Mouse (Mus musculus): ENCODE measurements around the gene Ntn4.
"Not testable (repeated sequence)": the region's sequence is repeated elsewhere in the genome, so short reads cannot be mapped to it uniquely, and the experiment has no call there.

Gene Ntn4

DNA sequence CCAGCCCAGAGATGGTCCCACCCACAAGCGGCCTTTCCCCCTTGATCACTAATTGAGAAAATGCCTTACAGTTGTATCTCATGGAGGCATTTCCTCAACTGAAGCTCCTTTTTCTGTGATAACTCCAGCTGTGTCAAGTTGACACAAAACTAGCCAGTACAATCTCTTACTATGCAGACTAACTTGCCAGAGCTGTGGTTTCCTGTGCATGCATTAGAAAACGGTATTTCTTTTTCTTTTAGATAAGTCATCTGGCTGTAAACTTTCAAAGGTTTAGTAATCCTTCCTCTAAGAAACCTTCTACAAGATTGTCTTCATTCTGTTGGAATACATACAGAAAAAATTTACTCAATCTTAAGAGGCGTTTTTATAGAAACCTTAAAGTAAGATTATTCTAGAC lies 44.9 kb downstream of the Ntn4 start:
- not testable (repeated sequence) for DNase-seq

DNA sequence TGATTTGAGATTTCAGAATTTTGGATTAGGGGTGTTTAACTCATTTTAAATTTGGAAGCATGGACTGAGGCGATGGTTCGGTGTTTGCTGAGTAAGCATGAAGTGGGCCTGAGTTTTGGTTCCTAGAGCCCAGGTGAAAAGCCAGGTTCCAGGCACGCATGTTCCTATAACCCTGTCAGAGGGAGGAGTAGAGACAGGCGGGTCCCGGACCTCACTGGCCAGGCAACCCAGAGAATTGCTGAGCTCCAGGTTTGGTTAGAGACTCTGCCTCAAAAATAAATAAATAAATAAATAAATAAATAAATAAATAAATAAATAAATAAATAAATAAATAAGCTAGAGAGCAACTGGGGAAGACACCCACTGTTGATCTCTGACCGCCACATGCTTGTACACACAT lies 46.1 kb downstream of the Ntn4 start:
- DNase-seq = no peak

DNA sequence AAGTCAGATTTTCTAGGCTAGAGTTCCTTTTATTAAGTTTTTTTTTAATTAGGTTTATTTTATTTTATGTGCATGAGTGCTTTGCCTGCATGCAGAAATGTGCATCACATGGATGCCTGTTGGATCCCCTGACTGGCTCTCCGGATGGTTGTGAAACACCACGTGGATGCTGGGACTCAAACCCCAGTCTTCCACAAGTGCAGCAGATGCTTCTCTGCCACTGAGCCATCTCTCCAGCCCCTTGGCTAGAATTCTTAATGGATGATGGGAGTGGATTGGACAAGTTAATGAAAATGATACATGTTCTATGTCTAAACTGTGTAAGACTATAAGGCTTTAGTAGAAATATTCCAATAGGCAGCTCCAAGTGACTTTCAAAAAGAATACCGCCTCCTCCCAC lies 47.3 kb downstream of the Ntn4 start:
- no peak for DNase-seq

DNA sequence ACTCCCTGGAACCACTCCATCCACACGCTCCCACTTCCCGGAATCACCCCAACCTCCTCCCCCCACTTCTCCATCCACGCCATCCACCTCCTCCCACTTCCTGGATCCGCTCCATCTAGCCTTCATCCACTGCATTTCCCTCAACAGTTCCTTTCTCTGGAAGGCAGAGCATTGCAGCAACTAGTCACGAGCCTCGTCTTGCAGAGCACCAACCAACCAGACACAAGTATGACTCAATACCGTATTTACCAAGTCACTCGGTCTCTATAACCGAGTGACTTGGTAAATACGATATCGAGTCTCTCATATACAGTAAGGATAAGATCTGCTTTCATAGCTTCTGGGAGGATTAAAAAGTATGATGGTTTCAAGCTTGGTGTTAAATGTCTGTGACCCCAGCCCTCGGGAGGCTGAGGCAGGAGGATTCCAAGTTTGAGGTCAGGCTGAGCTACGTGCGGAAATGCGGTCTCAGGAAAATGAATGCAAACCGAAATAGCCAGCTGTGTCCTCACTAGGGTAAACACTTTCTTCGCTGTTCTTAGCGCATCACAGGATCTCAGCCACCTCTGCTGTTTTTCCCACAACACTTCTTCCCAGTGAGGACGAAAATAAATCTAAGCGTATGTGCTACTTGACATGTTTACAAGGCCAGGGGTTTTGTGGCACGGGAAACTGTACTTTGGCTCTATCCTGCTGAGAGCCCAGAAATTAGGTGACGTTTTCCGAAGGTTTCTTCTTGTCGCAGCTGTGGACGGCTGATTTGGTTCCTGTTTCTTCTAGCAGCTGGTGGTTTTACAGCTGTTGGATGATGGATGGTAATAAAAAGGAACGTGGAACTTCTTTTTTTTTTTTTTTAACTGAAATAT lies 48.1 kb downstream of the Ntn4 start:
- DNase-seq = no peak

DNA sequence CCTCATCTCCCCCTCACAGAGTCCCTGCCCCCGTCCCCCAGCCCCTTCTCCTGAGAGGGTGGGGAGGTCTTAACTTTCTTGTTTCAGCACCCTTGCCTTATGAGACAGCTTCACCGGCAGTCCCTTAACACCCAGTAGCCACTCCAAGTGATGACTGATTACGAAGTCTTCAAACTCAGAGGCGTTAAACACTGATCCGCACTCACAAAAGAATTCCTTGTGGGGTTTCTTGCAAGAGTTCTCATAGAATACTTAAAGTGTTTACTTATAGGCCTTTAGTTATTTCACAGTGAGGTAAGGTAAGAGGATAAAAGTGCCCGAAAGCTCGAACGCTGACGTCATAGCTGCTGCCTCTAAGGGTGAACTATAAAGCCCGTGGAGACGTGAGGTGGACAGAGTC lies 50.9 kb downstream of the Ntn4 start:
- DNase-seq = no peak

DNA sequence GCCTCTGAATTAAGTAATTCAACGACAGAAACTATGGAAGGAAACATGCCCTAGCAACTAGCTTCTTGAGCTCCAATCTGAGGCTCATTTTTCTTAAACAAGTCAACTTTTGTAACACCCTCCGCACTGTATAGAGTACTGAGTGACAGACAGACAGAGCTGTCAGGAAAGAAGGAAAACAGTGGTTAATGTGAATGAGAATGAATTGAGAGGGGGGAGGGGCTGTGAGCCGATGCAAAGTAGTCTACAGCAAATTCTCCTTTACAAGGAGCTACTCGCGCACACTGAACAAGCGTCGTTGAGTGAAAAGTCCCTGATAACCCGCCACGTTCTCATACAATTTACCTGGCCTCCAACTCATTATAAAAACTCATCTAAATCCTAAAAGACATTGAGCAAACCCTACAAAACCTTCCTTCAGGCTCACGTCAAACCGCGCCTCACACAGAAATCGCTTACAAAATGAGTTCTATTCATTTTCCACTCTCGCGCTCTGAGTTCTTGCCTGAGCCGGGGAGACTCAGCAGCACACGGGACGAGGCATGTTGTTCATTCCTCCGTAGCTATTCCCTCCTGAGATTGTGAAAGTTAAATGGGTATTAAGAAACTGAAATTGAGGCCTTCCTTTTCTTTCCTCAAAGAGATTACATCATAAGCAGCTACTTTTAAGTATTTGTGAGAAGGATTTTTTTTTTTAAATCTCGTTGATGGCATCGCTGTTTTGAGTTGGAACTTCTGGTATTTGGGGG lies 54.7 kb downstream of the Ntn4 start:
- DNase-seq = no peak

DNA sequence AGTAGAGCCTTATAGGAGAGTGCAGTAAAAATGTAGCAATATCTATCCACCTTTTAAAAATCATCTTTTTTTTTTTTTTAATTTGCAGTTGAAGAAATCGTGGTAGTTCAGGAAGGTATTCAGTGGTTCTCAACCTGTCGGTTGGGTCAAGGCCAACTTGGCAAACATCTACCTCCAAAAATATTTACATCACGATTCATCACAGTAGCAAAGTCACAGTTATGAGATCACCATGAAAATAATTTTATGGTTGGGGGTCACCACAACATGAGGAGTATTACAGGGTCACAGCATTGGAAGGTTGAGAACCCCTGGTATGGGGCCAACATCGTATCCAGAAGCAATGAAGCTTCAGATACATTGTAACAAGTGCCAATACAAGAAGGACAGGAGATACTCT lies 55.5 kb downstream of the Ntn4 start:
- DNase-seq = peak; percentile 56 to 57

DNA sequence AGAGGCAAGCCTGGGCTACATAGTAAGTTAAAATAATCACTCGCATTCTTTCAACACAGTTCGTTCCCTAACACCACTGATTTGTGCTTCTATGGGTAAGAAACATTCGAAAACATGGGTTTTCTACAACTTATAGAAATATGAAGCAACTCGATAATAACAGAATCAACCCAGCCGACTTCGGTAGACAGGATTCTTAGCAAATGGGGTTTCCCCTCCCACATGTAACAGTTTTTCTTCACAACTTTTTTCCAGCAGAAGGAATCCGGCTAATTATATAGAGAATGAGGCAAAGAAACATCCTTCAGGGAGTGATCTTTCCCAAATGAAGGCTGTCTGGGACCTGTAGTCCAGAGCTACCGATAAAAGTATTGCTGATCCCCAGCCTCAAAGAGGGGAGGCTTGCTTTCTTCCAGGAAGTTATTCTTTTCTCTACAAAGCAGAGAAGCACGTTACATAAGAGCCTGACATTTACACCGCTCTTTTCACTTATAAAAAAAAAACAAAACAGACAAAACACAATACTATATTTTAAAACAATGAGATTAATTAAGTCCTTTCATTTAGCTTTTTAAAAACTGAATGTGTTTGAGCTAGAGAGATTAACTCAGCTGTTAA lies 57.5 kb downstream of the Ntn4 start:
- no peak for DNase-seq

DNA sequence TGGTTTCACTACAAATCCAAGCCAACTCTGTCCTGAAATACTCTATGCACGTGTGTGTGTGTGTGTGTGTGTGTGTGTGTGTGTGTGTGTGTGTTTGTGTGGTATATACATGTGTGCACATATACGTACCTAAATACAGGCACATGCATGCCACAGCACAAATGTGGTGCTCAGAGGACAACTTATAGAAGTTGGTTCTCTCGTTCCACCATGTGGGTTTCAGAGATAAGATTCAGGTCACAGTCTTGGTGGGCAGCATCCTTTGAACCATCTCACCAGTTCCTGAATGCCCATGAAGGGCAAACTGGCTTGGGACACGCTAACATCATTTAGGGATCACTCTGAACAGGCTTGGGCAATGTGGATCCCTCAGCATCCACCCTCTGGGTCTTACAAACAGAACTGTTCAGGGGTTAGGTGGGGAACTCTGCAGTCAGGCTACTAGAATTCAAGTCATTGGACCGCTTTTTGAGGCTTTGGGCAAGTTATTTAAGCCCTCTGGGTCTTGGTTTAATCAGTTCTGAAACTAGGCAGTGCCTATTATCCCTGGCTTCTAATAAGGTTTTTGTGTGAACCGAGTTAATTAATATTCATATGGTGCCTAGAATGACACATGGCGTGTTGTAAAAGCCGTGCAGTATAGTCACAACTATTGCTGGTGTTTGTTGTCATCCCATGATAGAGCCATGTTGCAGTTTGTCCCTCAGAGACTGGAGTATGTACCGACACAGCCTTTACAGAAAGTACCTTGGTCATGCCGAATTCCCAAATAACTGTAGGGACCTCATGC lies 59.4 kb downstream of the Ntn4 start:
- no peak for DNase-seq

DNA sequence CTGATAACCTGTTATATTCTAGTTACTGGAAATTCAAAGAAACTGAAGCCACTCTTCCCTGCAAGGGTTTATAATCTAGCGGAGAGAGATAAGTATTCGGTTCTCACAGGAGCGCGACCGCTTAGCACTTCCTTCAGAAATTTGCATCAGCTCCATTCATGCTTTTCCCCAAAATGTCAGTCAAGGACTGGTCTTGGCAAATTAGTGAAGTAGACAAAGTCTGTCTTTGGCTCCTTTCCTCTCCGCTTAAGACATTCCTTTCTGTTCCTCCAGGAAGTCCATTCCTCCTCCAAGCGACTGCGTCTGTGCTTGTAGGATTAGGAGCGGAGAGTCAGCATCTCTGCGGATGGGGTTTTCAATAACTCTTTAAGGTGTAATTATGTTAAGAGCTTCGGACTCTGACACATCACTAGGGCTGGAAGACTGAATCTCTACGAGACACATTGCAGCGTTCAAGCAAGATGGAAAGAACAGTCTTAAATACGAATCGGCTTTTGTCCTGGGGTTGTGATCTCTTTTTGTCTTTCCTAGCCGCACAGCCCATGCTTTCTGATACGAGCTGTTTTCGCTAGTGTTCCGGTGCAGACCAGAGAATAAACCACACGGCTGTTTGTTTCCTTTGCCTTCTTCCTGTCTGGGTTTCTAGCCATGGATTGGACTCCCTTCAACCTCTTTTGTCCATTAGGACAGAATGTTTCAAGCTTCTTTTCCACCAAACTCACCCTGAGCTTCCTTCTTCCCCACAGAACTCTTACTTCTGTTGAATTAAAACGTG lies 60.3 kb downstream of the Ntn4 start:
- no peak for DNase-seq

DNA sequence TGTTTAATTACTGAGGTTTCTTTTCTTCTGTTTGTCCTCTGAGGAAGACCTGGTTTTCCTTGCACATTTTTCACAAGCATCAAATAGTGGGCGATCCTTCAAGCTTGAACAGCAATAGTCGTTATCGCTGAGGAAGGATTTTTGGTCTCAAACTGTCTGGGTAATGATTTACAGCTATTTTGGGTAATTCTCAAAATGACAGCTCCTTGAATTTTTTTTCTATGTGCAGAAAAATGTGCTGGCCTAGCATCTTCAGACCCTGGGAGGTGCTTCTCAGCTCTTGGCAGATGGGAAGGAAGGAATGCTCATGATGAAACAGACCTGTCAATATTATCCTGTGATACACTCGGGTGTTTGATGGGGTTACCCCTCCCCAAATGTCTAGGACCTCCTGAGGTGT lies 63.5 kb downstream of the Ntn4 start:
- DNase-seq = no peak

DNA sequence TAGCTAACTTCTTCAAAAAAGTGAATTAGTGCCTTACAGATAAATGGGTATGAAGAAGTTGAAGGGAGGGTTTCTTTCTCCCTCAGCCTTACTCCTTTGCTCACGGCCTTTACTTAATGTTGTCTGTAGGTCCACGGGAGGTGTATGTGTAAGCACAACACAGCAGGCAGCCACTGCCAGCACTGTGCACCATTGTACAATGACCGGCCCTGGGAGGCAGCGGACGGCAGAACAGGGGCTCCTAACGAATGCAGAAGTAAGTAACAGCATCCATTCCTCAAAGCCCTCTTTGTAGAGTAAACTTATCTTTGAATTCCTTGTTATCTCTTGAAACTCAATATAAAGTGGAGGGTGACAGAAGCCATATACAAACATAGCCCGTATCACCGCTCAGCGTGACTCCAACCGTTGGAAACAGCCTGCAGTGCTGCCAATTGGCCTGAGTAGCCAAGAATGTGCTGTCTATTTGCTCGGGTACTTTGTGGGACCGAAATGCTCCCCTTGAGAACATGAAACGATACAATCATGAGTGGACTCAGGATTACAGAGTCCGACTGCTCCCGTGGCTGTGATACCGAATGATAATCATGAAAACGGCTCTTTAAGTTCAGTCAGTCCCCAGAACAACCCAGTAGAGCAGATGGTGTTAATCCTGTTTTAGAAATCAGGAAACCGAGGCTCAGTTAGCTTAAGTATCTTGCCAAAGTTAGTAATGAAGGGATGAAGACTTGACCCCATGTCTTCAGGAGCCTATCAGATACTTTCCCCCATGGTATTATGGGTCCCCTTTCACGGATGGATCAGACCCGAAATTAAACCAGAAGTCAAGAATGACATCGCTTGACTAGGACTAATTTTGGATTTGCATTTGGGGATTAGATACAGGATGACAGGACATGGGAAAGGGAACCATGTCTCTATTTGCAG lies 66.9 kb downstream of the Ntn4 start:
- DNase-seq = peak; percentile 55 to 57

DNA sequence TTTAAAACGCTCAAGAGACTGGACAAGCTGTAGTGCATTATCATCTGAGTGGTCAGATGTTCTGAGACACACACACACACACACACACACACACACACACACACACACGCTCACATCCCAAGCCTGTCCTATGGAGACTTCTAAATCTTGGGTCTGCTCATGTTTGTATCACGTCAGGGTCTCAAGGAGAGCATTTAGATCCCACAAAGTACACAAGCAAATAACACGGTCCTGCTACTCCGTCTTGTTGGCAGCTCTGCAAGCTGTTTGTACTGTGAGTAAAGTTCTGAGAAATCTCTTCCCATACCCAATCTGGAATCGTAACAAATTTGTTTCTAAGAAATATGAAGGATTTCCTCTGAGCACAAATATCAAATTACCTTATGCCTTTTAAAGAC lies 67.6 kb downstream of the Ntn4 start:
- no peak for DNase-seq

DNA sequence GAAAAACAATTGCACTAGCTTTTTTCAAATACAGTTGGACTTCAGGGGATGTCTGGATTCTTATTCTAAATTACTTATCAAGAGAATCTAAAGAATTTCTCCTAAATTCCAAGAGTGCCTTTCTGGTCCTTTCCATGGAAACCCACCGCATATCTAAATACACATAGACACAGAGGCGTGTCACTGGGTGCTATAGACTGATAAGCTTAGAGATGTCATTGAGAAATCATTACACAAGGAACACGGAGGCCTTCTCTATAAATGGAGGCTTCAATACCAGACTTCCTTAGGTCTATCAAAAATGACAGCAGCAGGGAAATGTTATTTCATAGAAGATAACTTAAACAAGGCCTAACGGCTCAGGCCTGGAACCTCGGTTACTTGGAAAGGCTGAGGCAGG lies 68.0 kb downstream of the Ntn4 start:
- DNase-seq = no peak

DNA sequence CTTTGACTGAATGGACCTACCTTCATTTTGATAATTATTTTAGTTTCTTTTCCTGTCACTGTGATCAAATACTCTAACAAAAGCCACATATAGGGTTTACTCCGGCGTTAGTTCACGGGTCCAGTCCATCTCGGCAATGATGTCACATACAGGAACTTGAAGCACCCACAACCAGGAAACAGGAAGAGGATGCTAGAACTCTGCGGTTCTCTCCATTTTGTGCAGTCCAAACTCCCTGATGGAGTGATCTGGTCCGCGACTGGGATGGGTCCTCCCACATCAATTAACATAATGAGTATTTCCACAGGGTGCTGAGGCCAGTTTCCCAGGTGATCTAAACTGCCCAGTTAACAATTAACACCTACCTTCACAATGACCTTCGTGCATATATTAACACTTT lies 69.1 kb downstream of the Ntn4 start:
- no peak for DNase-seq

DNA sequence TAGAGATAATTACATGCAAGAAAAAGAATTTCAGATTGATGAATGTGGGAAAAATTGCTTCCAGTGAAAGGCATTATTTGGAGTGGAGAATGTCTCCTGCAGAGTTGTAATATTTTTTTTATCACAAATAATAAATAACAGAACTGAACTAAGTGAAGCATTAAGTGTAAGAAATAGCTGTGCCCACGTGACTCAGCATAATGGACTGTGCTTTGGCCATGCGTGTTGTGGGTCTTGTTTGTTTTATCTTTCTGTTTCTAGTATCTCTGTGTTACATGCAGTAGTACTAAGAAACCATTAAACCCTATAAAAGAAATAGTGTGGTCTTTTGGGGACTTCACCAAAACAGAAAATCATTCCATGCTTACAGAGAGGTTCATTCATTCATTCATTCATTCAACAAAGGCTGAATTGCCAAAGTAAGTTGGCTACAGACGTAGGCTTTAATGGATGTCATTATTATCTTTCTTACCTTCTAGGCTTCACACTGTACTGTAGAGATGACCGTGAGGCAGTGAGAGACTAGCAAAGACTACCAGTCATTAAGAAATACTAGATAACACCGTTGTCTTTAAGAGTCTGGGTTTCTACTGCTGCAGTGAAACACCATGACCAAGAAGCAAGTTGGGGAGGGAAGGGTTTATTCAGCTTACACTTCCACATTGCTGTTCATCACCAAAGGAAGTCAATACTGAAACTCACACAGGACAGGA lies 81.3 kb downstream of the Ntn4 start:
- no peak for DNase-seq

DNA sequence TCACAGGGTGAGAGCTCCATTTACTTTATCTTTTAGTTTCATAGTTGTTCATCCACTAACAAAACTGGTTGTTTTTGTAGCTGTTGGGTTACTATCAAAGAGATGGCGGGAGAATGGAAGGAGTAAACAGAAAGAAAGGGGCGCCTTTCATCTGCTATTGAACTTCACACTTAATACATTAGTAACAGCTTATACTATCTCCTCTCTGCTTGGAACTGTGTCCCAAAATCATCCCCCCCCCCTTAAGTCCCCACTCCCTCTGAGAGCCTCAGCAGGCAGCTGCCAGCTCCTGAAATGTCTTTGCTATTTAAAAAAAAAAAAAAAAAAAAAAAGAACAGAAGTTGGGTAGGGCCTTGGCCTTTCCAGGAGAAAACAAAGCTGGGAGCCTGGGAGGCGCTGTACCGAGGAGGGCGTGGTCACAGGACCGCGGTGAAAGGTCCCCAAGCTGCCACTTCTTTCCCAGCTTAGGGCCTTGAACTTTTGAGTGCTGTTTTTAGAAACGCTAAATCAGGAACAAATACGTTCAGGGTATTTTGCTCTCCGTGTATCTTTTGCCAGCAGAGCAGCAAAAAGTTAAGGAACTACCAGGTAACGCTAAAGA lies 83.6 kb downstream of the Ntn4 start:
- DNase-seq = no peak

DNA sequence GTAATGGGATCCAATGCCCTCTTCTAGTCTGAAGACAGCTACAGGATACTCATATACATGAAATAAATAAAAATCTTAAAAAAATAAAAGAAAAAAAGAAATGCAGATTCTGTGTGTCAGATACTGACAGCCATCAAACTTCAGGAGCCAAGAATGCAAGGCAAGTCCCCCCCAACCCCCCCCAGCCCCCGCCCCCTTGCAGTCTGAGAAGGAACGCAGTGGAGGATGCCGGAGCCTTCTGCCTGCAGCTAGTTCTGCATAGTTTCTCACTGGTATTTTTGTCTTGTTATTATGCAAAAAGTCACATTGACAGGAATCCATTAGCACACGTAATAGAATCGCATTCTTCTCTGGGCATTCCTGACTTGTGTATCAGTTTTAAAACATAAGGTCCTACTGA lies 87.7 kb downstream of the Ntn4 start:
- no peak for DNase-seq

DNA sequence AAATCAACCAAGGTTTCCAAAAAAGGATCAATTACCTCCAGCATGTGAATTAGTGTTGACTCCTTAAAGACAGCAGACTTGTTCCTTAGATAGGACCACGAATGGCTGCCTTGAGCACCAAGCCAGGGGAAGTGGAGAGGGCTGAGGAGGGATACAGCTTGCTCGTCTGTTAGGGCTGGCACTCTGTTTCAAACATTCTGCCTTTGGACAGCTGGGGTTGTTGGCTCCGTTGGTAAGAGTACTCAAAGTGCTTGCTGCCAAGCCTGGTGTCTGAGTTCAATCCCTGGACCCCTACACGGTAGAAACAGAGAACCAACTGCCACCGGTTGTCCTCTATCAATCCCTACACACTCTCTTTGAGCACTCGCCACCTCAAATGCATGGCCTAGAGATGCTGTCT lies 90.0 kb downstream of the Ntn4 start:
- DNase-seq = peak; percentile 81 to 84

DNA sequence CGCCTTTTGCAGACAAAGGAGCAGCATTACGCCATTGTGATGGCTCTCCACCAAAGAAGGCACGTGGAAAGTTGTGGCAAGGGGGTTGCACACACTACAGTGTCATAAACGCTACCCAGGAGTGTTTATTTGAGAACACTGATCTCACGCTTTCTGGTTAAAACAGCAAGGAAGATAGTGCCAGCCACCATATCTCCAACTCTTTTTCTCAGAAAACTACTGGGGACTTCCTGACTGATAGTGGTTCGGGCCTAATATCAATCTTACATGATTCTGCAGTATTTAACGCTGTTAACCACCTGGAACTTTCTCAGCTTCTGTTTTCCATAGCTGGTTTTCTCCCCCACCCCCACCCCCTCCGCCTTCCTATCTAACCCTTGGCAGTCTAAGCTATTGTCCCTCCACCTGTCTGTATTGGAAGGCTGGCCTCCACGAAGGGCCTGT lies 90.8 kb downstream of the Ntn4 start:
- DNase-seq = no peak

All from cerebellum, postnatal 14 days (tissue).